Mouse (Mus musculus): ENCODE data around the gene Cacna1d. TPM values are rescaled to one million over a fixed set of nuclear protein-coding genes. Genes with fewer than 3 reads are reported as not detected.

Cacna1d gene
- total and polyA plus RNA-seq, 2 experiments: 0.55 to 0.72 TPM

- H3K36me3 ChIP-seq (ENCODE audit: control insufficient read depth, insufficient read depth, low read length): peaks cover 5% of the 10 kb centered on the region; the same call in 1 of the 2 replicates
- peak overlapping the region; percentile 98 for H3K27ac ChIP-seq (replicated peaks; ENCODE audit: insufficient read depth, low read depth, low read length)
- H3K4me3 ChIP-seq (ENCODE audit: insufficient read depth, low read depth, low read length): no peak overlapping the region
- no peak for TF ChIP-seq CTCF (IDR thresholded peaks at IDR 0.05; ENCODE audit: low read depth, low read length)
- no peak for TF ChIP-seq POLR2A (IDR thresholded peaks at IDR 0.05; ENCODE audit: extremely low read depth, insufficient read depth, low read length)
- DNase-seq (ENCODE audit: extremely low read depth, low read depth, low spot score): peak; percentile 89
- H3K9ac ChIP-seq (ENCODE audit: low read depth, low read length): peak overlapping the region; percentile 54
- no peaks in the 10 kb centered on the region for H3K27me3 ChIP-seq (ENCODE audit: control insufficient read depth, insufficient read depth, low read length)
- peaks cover 19% of the 10 kb centered on the region; the same call in 1 of the 2 replicates for H3K79me2 ChIP-seq (ENCODE audit: control insufficient read depth, insufficient read depth, low read length)
- H3K4me1 ChIP-seq (ENCODE audit: control insufficient read depth, insufficient read depth, low read length): peaks cover 60% of the 10 kb centered on the region
- WGBS: 34% methylated on average over 6 of the region's 6 CpGs
These were observed 472.4 kb downstream of the Cacna1d start for GRCm38 (mm10) chr14:30018846-30019245.

DNA sequence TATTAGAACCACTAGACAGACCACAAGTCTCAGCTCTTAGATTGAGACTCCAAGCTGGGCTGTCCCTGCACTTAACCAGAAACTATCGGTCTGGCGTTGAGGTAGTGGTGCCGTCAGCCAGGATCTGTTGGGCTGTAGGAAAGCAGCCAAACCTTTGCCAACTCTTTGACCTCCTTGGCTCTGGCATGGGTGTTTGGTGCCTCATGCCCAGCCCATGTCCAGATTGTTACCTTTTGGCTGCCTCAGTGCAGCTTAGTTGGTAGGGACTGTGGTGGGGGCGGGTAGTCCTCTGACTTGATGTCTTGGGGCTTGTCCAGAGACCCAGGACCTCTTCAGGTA lies 472.8 kb downstream of the Cacna1d start:
- WGBS: 18% methylated on average over 4 of the region's 4 CpGs
- H3K27ac ChIP-seq (replicated peaks; ENCODE audit: insufficient read depth, low read depth, low read length): peak overlapping the region; percentile 98
- peak; percentile 98 for DNase-seq (ENCODE audit: extremely low read depth, low read depth, low spot score)

DNA sequence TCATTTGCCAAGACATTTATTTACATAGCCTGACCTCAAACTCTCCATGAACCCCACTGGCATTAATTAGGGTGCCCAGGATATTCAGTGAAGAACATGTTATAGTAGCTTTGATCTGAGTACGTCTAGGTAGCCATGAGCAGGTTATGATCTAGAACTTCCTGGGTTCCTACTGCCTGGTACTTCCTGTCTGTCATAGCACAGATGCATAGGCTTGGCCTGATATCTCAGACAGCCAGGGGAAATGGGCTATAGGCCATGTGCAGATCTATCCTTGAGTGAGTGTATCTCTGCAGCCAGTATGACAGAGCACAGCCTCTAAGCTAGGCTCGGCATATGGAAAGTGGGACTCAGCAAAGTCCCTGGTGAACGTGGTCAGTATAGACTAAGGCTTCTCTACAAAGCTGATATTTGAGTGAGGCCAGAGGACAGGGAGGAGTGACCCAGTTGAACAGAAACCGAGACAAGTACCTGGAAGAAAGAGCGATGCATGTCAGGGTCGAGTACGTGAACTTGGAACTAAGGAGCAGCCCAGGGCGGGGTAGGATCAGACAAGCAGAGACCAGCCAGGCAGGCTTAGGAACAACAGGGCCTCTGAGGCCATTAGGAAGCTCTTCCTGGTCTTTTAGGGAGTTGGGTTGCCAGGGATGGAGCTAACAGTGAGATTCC lies 473.3 kb downstream of the Cacna1d start:
- peak; percentile 72 for DNase-seq (ENCODE audit: extremely low read depth, low read depth, low spot score)
- H3K27me3 ChIP-seq (ENCODE audit: control insufficient read depth, insufficient read depth, low read length): no peaks in the 10 kb centered on the region
- no peak for TF ChIP-seq CTCF (IDR thresholded peaks at IDR 0.05; ENCODE audit: low read depth, low read length)
- TF ChIP-seq POLR2A (IDR thresholded peaks at IDR 0.05; ENCODE audit: extremely low read depth, insufficient read depth, low read length): no peak
- peak overlapping the region; percentile 95 for H3K27ac ChIP-seq (replicated peaks; ENCODE audit: insufficient read depth, low read depth, low read length)
- peaks cover 61% of the 10 kb centered on the region for H3K4me1 ChIP-seq (ENCODE audit: control insufficient read depth, insufficient read depth, low read length)
- H3K79me2 ChIP-seq (ENCODE audit: control insufficient read depth, insufficient read depth, low read length): peaks cover 16% of the 10 kb centered on the region; the same call in 1 of the 2 replicates
- peak overlapping the region; percentile 57 for H3K9ac ChIP-seq (ENCODE audit: low read depth, low read length)
- WGBS: 18% methylated on average over 8 of the region's 8 CpGs
- peaks cover 5% of the 10 kb centered on the region; the same call in 1 of the 2 replicates for H3K36me3 ChIP-seq (ENCODE audit: control insufficient read depth, insufficient read depth, low read length)
- no peak overlapping the region for H3K4me3 ChIP-seq (ENCODE audit: insufficient read depth, low read depth, low read length)

More for the DNA sequence above, 472.8 kb downstream of the Cacna1d start:
- peaks cover 61% of the 10 kb centered on the region for H3K4me1 ChIP-seq (ENCODE audit: control insufficient read depth, insufficient read depth, low read length)
- peaks cover 19% of the 10 kb centered on the region; the same call in 1 of the 2 replicates for H3K79me2 ChIP-seq (ENCODE audit: control insufficient read depth, insufficient read depth, low read length)
- TF ChIP-seq POLR2A (IDR thresholded peaks at IDR 0.05; ENCODE audit: extremely low read depth, insufficient read depth, low read length): no peak
- TF ChIP-seq CTCF (IDR thresholded peaks at IDR 0.05; ENCODE audit: low read depth, low read length): no peak
- no peaks in the 10 kb centered on the region for H3K27me3 ChIP-seq (ENCODE audit: control insufficient read depth, insufficient read depth, low read length)
- peaks cover 5% of the 10 kb centered on the region; the same call in 1 of the 2 replicates for H3K36me3 ChIP-seq (ENCODE audit: control insufficient read depth, insufficient read depth, low read length)
- H3K4me3 ChIP-seq (ENCODE audit: insufficient read depth, low read depth, low read length): no peak overlapping the region
- H3K9ac ChIP-seq (ENCODE audit: low read depth, low read length): peak overlapping the region; percentile 57

GRCm38 (mm10) chr14:30016666-30017065 lies 474.6 kb downstream of the Cacna1d start:
- no peaks in the 10 kb centered on the region for H3K27me3 ChIP-seq (ENCODE audit: control insufficient read depth, insufficient read depth, low read length)
- H3K27ac ChIP-seq (replicated peaks; ENCODE audit: insufficient read depth, low read depth, low read length): peak overlapping the region; percentile 95
- no peak for TF ChIP-seq CTCF (IDR thresholded peaks at IDR 0.05; ENCODE audit: low read depth, low read length)
- no peak for TF ChIP-seq POLR2A (IDR thresholded peaks at IDR 0.05; ENCODE audit: extremely low read depth, insufficient read depth, low read length)
- peaks cover 57% of the 10 kb centered on the region for H3K4me1 ChIP-seq (ENCODE audit: control insufficient read depth, insufficient read depth, low read length)
- peak overlapping the region; percentile 17; the same call in 1 of the 2 replicates for H3K9ac ChIP-seq (ENCODE audit: low read depth, low read length)
- DNase-seq (ENCODE audit: extremely low read depth, low read depth, low spot score): peak; percentile 95
- WGBS: 29% methylated on average over 5 of the region's 5 CpGs
- peaks cover 15% of the 10 kb centered on the region; the same call in 1 of the 2 replicates for H3K79me2 ChIP-seq (ENCODE audit: control insufficient read depth, insufficient read depth, low read length)
- peaks cover 3% of the 10 kb centered on the region; the same call in 1 of the 2 replicates for H3K36me3 ChIP-seq (ENCODE audit: control insufficient read depth, insufficient read depth, low read length)
- no peak overlapping the region for H3K4me3 ChIP-seq (ENCODE audit: insufficient read depth, low read depth, low read length)

- peak overlapping the region; percentile 2; the same call in 1 of the 2 replicates for H3K9ac ChIP-seq (ENCODE audit: low read depth, low read length)
- no peak overlapping the region for H3K4me3 ChIP-seq (ENCODE audit: insufficient read depth, low read depth, low read length)
- WGBS: 42% methylated on average over 1 of the region's 1 CpGs
- no peaks in the 10 kb centered on the region for H3K27me3 ChIP-seq (ENCODE audit: control insufficient read depth, insufficient read depth, low read length)
- no peak for TF ChIP-seq POLR2A (IDR thresholded peaks at IDR 0.05; ENCODE audit: extremely low read depth, insufficient read depth, low read length)
- no peak for TF ChIP-seq CTCF (IDR thresholded peaks at IDR 0.05; ENCODE audit: low read depth, low read length)
- H3K4me1 ChIP-seq (ENCODE audit: control insufficient read depth, insufficient read depth, low read length): peaks cover 56% of the 10 kb centered on the region
- H3K36me3 ChIP-seq (ENCODE audit: control insufficient read depth, insufficient read depth, low read length): 0 out of 2 replicates have a peak, but pooled peaks cover 2% of the 10 kb centered on the region
- peak overlapping the region; percentile 58 for H3K27ac ChIP-seq (replicated peaks; ENCODE audit: insufficient read depth, low read depth, low read length)
- DNase-seq (ENCODE audit: extremely low read depth, low read depth, low spot score): no peak
- peaks cover 19% of the 10 kb centered on the region; the same call in 1 of the 2 replicates for H3K79me2 ChIP-seq (ENCODE audit: control insufficient read depth, insufficient read depth, low read length)
These were observed 476.2 kb downstream of the Cacna1d start for GRCm38 (mm10) chr14:30015008-30015407.

GRCm38 (mm10) chr14:30014487-30014886 lies 476.8 kb downstream of the Cacna1d start:
- Histone ChIP-seq H3K79me2 (ENCODE audit: control insufficient read depth, insufficient read depth, low read length) (peaks cover 14% of the 10 kb centered on the region; the same call in 1 of the 2 replicates), H3K27ac (replicated peaks; ENCODE audit: insufficient read depth, low read depth, low read length) (peak overlapping the region; percentile 58), H3K4me3 (ENCODE audit: insufficient read depth, low read depth, low read length) (no peak overlapping the region), H3K9ac (ENCODE audit: low read depth, low read length) (peak overlapping the region; percentile 14; the same call in 1 of the 2 replicates), H3K4me1 (ENCODE audit: control insufficient read depth, insufficient read depth, low read length) (peaks cover 52% of the 10 kb centered on the region), H3K27me3 (ENCODE audit: control insufficient read depth, insufficient read depth, low read length) (no peaks in the 10 kb centered on the region), H3K36me3 (ENCODE audit: control insufficient read depth, insufficient read depth, low read length) (0 out of 2 replicates have a peak, but pooled peaks cover 2% of the 10 kb centered on the region)
- TF ChIP-seq CTCF (IDR thresholded peaks at IDR 0.05; ENCODE audit: low read depth, low read length) (no peak), POLR2A (IDR thresholded peaks at IDR 0.05; ENCODE audit: extremely low read depth, insufficient read depth, low read length) (no peak)
- no peak for DNase-seq (ENCODE audit: extremely low read depth, low read depth, low spot score)
- WGBS: 30% methylated on average over 10 of the region's 10 CpGs

Data from liver, adult 2 months (tissue).